Mouse (Mus musculus): ENCODE data around the gene Hsd3b5. TPM values are rescaled to one million over a fixed set of nuclear protein-coding genes. Genes with fewer than 3 reads are reported as not detected.
"Not testable (repeated sequence)": the region's sequence is repeated elsewhere in the genome, so short reads cannot be mapped to it uniquely, and the experiment has no call there.

Hsd3b5 gene
- polyA plus RNA-seq, 1 experiment from 2014 or later: not detected

GRCm38 (mm10) chr3:98587721-98588120, 42.3 kb downstream of the Hsd3b5 start:
- 66% methylated on average over 2 of the region's 2 CpGs for WGBS
- Histone ChIP-seq H3K4me1 (ENCODE audit: control insufficient read depth, insufficient read depth, low read length) (no peaks in the 10 kb centered on the region), H3K27me3 (ENCODE audit: control insufficient read depth, insufficient read depth, low read length) (no peaks in the 10 kb centered on the region), H3K9ac (replicated peaks; ENCODE audit: low read depth, low read length) (no peak overlapping the region), H3K27ac (ENCODE audit: low read length) (no peak overlapping the region), H3K9me3 (ENCODE audit: control insufficient read depth, low read depth, low read length) (no peaks in the 10 kb centered on the region), H3K4me2 (replicated peaks; ENCODE audit: low read depth, low read length) (no peak overlapping the region), H3K36me3 (ENCODE audit: control insufficient read depth, insufficient read depth, low read length) (no peaks in the 10 kb centered on the region), H3K4me3 (ENCODE audit: low read depth, low read length) (no peak overlapping the region)
- no peak for ATAC-seq (ENCODE audit: insufficient number of reproducible peaks, insufficient read depth, low FRiP score, low read depth)

GRCm38 (mm10) chr3:98582622-98583021, 47.4 kb downstream of the Hsd3b5 start:
- not testable (repeated sequence) for ATAC-seq (ENCODE audit: insufficient number of reproducible peaks, insufficient read depth, low FRiP score, low read depth); H3K27ac ChIP-seq (ENCODE audit: low read length)

DNA sequence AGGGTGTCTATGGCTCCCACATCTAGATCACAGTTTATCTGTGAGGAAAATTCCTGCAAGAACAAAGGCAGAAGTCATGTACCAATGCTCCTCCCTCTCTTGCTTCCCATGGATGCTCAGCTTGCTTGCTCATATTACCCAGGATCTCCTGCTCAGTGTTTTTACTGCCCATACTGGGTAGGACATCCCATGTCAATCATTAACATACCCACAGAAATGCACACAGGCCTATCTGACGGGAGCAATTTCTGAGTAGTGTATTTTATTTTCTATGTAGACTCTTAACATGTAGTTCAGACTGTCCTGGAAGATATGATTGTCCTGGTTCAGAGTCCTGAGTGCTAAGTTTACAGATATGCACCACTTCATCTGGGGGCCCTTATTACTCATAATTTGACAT, 47.9 kb downstream of the Hsd3b5 start:
- not testable (repeated sequence) for H3K36me3 ChIP-seq (ENCODE audit: control insufficient read depth, insufficient read depth, low read length); H3K4me3 ChIP-seq (ENCODE audit: low read depth, low read length); H3K27me3 ChIP-seq (ENCODE audit: control insufficient read depth, insufficient read depth, low read length); H3K4me1 ChIP-seq (ENCODE audit: control insufficient read depth, insufficient read depth, low read length); H3K27ac ChIP-seq (ENCODE audit: low read length); H3K9ac ChIP-seq (replicated peaks; ENCODE audit: low read depth, low read length); H3K9me3 ChIP-seq (ENCODE audit: control insufficient read depth, low read depth, low read length); H3K4me2 ChIP-seq (replicated peaks; ENCODE audit: low read depth, low read length); ATAC-seq (ENCODE audit: insufficient number of reproducible peaks, insufficient read depth, low FRiP score, low read depth)
- no CpG with 5 or more reads among the region's 1 CpGs for WGBS

More at GRCm38 (mm10) chr3:98582622-98583021, 47.4 kb downstream of the Hsd3b5 start:
- H3K4me3 ChIP-seq (ENCODE audit: low read depth, low read length); H3K9ac ChIP-seq (replicated peaks; ENCODE audit: low read depth, low read length); H3K36me3 ChIP-seq (ENCODE audit: control insufficient read depth, insufficient read depth, low read length); H3K27me3 ChIP-seq (ENCODE audit: control insufficient read depth, insufficient read depth, low read length); H3K4me2 ChIP-seq (replicated peaks; ENCODE audit: low read depth, low read length); H3K4me1 ChIP-seq (ENCODE audit: control insufficient read depth, insufficient read depth, low read length); H3K9me3 ChIP-seq (ENCODE audit: control insufficient read depth, low read depth, low read length): not testable (repeated sequence)

DNA sequence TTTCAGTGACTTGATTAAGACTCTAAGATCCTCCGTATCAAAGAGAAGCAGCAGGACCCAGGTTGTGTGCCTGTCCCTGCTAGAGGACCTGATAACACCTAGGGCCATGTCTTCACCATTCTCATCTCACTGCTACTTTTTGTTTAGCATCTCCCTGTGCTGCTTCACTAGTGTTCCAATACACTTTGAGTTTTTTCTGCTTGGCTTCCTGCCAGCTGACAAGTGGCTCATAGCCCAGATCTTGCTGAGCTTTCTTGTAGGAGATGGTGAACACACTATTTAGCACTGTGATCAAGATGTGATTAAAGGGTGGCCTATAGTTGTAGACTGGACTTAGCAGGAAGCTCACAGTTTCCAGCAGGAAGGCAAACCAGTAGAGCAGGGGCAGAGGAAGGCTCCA, 49.0 kb downstream of the Hsd3b5 start:
- not testable (repeated sequence) for H3K4me3 ChIP-seq (ENCODE audit: low read depth, low read length); H3K36me3 ChIP-seq (ENCODE audit: control insufficient read depth, insufficient read depth, low read length); H3K9ac ChIP-seq (replicated peaks; ENCODE audit: low read depth, low read length); ATAC-seq (ENCODE audit: insufficient number of reproducible peaks, insufficient read depth, low FRiP score, low read depth); H3K4me2 ChIP-seq (replicated peaks; ENCODE audit: low read depth, low read length); H3K4me1 ChIP-seq (ENCODE audit: control insufficient read depth, insufficient read depth, low read length); H3K27me3 ChIP-seq (ENCODE audit: control insufficient read depth, insufficient read depth, low read length); H3K9me3 ChIP-seq (ENCODE audit: control insufficient read depth, low read depth, low read length); H3K27ac ChIP-seq (ENCODE audit: low read length)
- WGBS: 100% methylated on average over 1 of the region's 1 CpGs

Other genes with a start within 250 kb of the Hsd3b5 start
- 9.2 and 10.1 TPM in 2 replicates for gene Zfp697, start 247.8 kb downstream of the Hsd3b5 start, polyA plus RNA-seq (2014; fragmentation: Nextera tagmentation; extraction: Ambion mirVana)
- gene Gm4450, start 173.1 kb downstream of the Hsd3b5 start, polyA plus RNA-seq (2014; fragmentation: Nextera tagmentation; extraction: Ambion mirVana): not detected in 2 replicates
- not detected in 2 replicates for gene Hsd3b4, start 119.7 kb downstream of the Hsd3b5 start, polyA plus RNA-seq (2014; fragmentation: Nextera tagmentation; extraction: Ambion mirVana)
- not detected in 2 replicates for gene Gm10681, start 41.4 kb downstream of the Hsd3b5 start, polyA plus RNA-seq (2014; fragmentation: Nextera tagmentation; extraction: Ambion mirVana)
- gene Hsd3b2, start 94.3 kb upstream of the Hsd3b5 start, polyA plus RNA-seq (2014; fragmentation: Nextera tagmentation; extraction: Ambion mirVana): not detected in 2 replicates
- gene Hsd3b3, start 132.9 kb upstream of the Hsd3b5 start, polyA plus RNA-seq (2014; fragmentation: Nextera tagmentation; extraction: Ambion mirVana): not detected in 2 replicates
- 0.88 and 1.8 TPM in 2 replicates for gene Hsd3b6, start 184.2 kb upstream of the Hsd3b5 start, polyA plus RNA-seq (2014; fragmentation: Nextera tagmentation; extraction: Ambion mirVana)
- 0.15 TPM in 1 of 2 replicates, not detected in the other for gene Hsd3b1, start 229.5 kb upstream of the Hsd3b5 start, polyA plus RNA-seq (2014; fragmentation: Nextera tagmentation; extraction: Ambion mirVana)